Mouse (Mus musculus): Measurements from ENCODE around the gene Eloa. TPM values are rescaled to one million over a fixed set of nuclear protein-coding genes. Genes with fewer than 3 reads are reported as not detected.

Eloa gene
- total RNA-seq, 1 experiment: 21.4 TPM

- in situ Hi-C loops (cut with MboI; ENCODE audit: low sequenced_read_pairs in 2 of 2, unreplicated experiment in 2 of 2): no loop called here
- H3K9ac ChIP-seq (ENCODE audit: insufficient read depth, low read depth, low read length, poor library complexity, severe bottlenecking): no peak overlapping the region
- TF ChIP-seq ZNF384 (IDR thresholded peaks at IDR 0.05; ENCODE audit: low read depth, low read length): no peak
- no peak for TF ChIP-seq CHD2 (IDR thresholded peaks at IDR 0.05; ENCODE audit: low read depth, low read length)
- TF ChIP-seq HCFC1 (IDR thresholded peaks at IDR 0.05; ENCODE audit: borderline replicate concordance, insufficient read depth, low read length): no peak
- no peak for TF ChIP-seq ZC3H11A (IDR thresholded peaks at IDR 0.05; ENCODE audit: borderline replicate concordance, low read depth, low read length)
- no peak for TF ChIP-seq MAFK (IDR thresholded peaks at IDR 0.05; ENCODE audit: insufficient read depth, low read depth, low read length)
- H3K9me3 ChIP-seq (ENCODE audit: control insufficient read depth, insufficient read depth, low read depth, low read length): no peaks in the 10 kb centered on the region
- no peak overlapping the region for H3K4me3 ChIP-seq (ENCODE audit: insufficient read depth in 1 of 2, low read depth in 1 of 2, low read length in 2 of 2, poor library complexity in 1 of 2, severe bottlenecking in 1 of 2)
- H3K27ac ChIP-seq (ENCODE audit: insufficient read depth, low read depth, low read length, poor library complexity, severe bottlenecking): no peak overlapping the region
- H3K36me3 ChIP-seq (ENCODE audit: control insufficient read depth, insufficient read depth, low read length, poor library complexity, severe bottlenecking): peaks cover 33% of the 10 kb centered on the region
- no peak for DNase-seq (ENCODE audit: low read depth, low spot score)
- H3K4me1 ChIP-seq (ENCODE audit: control insufficient read depth in 2 of 2, insufficient read depth in 2 of 2, low read length in 2 of 2, poor library complexity in 1 of 2): peaks cover 3 to 9% of the 10 kb centered on the region in 2 experiments; a peak in 1 of 4 replicates
Measured at GRCm38 (mm10) chr4:135969070-135969750, 52.4 kb downstream of the Eloa start.

- Histone ChIP-seq H3K4me3 (ENCODE audit: insufficient read depth in 1 of 2, low read depth in 1 of 2, low read length in 2 of 2, poor library complexity in 1 of 2, severe bottlenecking in 1 of 2) (no peak overlapping the region), H3K4me1 (ENCODE audit: control insufficient read depth in 2 of 2, insufficient read depth in 2 of 2, low read length in 2 of 2, poor library complexity in 1 of 2) (peaks cover 3 to 9% of the 10 kb centered on the region in 2 experiments; a peak in 1 of 4 replicates), H3K9ac (ENCODE audit: insufficient read depth, low read depth, low read length, poor library complexity, severe bottlenecking) (no peak overlapping the region; the same call in 1 of the 2 replicates), H3K27ac (ENCODE audit: insufficient read depth, low read depth, low read length, poor library complexity, severe bottlenecking) (no peak overlapping the region), H3K36me3 (ENCODE audit: control insufficient read depth, insufficient read depth, low read length, poor library complexity, severe bottlenecking) (peaks cover 33% of the 10 kb centered on the region), H3K9me3 (ENCODE audit: control insufficient read depth, insufficient read depth, low read depth, low read length) (no peaks in the 10 kb centered on the region)
- in situ Hi-C loops (cut with MboI; ENCODE audit: low sequenced_read_pairs in 2 of 2, unreplicated experiment in 2 of 2): no loop called here
- TF ChIP-seq CHD2 (IDR thresholded peaks at IDR 0.05; ENCODE audit: low read depth, low read length): no peak
- no peak for TF ChIP-seq MAFK (IDR thresholded peaks at IDR 0.05; ENCODE audit: insufficient read depth, low read depth, low read length)
- no peak for TF ChIP-seq ZNF384 (IDR thresholded peaks at IDR 0.05; ENCODE audit: low read depth, low read length)
- no peak for TF ChIP-seq HCFC1 (IDR thresholded peaks at IDR 0.05; ENCODE audit: borderline replicate concordance, insufficient read depth, low read length)
- TF ChIP-seq ZC3H11A (IDR thresholded peaks at IDR 0.05; ENCODE audit: borderline replicate concordance, low read depth, low read length): no peak
- no peak for DNase-seq (ENCODE audit: low read depth, low spot score)
Measured at GRCm38 (mm10) chr4:135968271-135968869, 53.2 kb downstream of the Eloa start.

- Histone ChIP-seq H3K4me1 (ENCODE audit: control insufficient read depth in 2 of 2, insufficient read depth in 2 of 2, low read length in 2 of 2, poor library complexity in 1 of 2) (peaks cover 3 to 9% of the 10 kb centered on the region in 2 experiments; a peak in 1 of 4 replicates), H3K27ac (ENCODE audit: insufficient read depth, low read depth, low read length, poor library complexity, severe bottlenecking) (no peak overlapping the region), H3K4me3 (ENCODE audit: insufficient read depth in 1 of 2, low read depth in 1 of 2, low read length in 2 of 2, poor library complexity in 1 of 2, severe bottlenecking in 1 of 2) (no peak overlapping the region), H3K9ac (ENCODE audit: insufficient read depth, low read depth, low read length, poor library complexity, severe bottlenecking) (no peak overlapping the region), H3K9me3 (ENCODE audit: control insufficient read depth, insufficient read depth, low read depth, low read length) (no peaks in the 10 kb centered on the region), H3K36me3 (ENCODE audit: control insufficient read depth, insufficient read depth, low read length, poor library complexity, severe bottlenecking) (peaks cover 33% of the 10 kb centered on the region)
- no peak for TF ChIP-seq CHD2 (IDR thresholded peaks at IDR 0.05; ENCODE audit: low read depth, low read length)
- no peak for TF ChIP-seq HCFC1 (IDR thresholded peaks at IDR 0.05; ENCODE audit: borderline replicate concordance, insufficient read depth, low read length)
- in situ Hi-C loops (cut with MboI; ENCODE audit: low sequenced_read_pairs in 2 of 2, unreplicated experiment in 2 of 2): no loop called here
- DNase-seq (ENCODE audit: low read depth, low spot score): no peak
Measured at GRCm38 (mm10) chr4:135967086-135967760, 54.3 kb downstream of the Eloa start.

- Histone ChIP-seq H3K27ac (ENCODE audit: insufficient read depth, low read depth, low read length, poor library complexity, severe bottlenecking) (no peak overlapping the region), H3K4me3 (ENCODE audit: insufficient read depth in 1 of 2, low read depth in 1 of 2, low read length in 2 of 2, poor library complexity in 1 of 2, severe bottlenecking in 1 of 2) (no peak overlapping the region), H3K9ac (ENCODE audit: insufficient read depth, low read depth, low read length, poor library complexity, severe bottlenecking) (no peak overlapping the region), H3K36me3 (ENCODE audit: control insufficient read depth, insufficient read depth, low read length, poor library complexity, severe bottlenecking) (peaks cover 33% of the 10 kb centered on the region), H3K9me3 (ENCODE audit: control insufficient read depth, insufficient read depth, low read depth, low read length) (no peaks in the 10 kb centered on the region), H3K4me1 (ENCODE audit: control insufficient read depth in 2 of 2, insufficient read depth in 2 of 2, low read length in 2 of 2, poor library complexity in 1 of 2) (peaks cover 1 to 6% of the 10 kb centered on the region in 2 experiments; a peak in 1 of 4 replicates)
- in situ Hi-C loops (cut with MboI; ENCODE audit: low sequenced_read_pairs in 2 of 2, unreplicated experiment in 2 of 2): no loop called here
- TF ChIP-seq MAFK (IDR thresholded peaks at IDR 0.05; ENCODE audit: insufficient read depth, low read depth, low read length) (no peak), ZC3H11A (IDR thresholded peaks at IDR 0.05; ENCODE audit: borderline replicate concordance, low read depth, low read length) (no peak), HCFC1 (IDR thresholded peaks at IDR 0.05; ENCODE audit: borderline replicate concordance, insufficient read depth, low read length) (no peak), CHD2 (IDR thresholded peaks at IDR 0.05; ENCODE audit: low read depth, low read length) (no peak), ZNF384 (IDR thresholded peaks at IDR 0.05; ENCODE audit: low read depth, low read length) (no peak)
- DNase-seq (ENCODE audit: low read depth, low spot score): no peak
Measured at GRCm38 (mm10) chr4:135966283-135966682, 55.3 kb downstream of the Eloa start.

All from ES-E14 (cell line).